Mouse (Mus musculus) left cerebral cortex, postnatal 4 days (tissue): ENCODE results near the gene Tle3. TPM values are rescaled to one million over a fixed set of nuclear protein-coding genes. Genes with fewer than 3 reads are reported as not detected.
A peak's percentile ranks its signal among the peaks of the same experiment; 100 is the strongest.

Experiments
- DNase-seq: peaks from one replicate; pipeline ENCODE4 v3.0.0-alpha.2; 2022
- intact Hi-C: fragments of 180-260 bp; cut with DNase I; formaldehyde crosslinking; loops from one replicate; pipeline ENCODE4 v1.15.1; 2025
- total RNA-seq, 2 experiments: library from RNA; stranded (reverse); gene quantifications; 2 replicates each; pipeline ENCODE4 v1.2.3; 2021

The Tle3 gene
- total RNA-seq, 2 experiments from 2014 or later: 102 to 112 TPM

DNA sequence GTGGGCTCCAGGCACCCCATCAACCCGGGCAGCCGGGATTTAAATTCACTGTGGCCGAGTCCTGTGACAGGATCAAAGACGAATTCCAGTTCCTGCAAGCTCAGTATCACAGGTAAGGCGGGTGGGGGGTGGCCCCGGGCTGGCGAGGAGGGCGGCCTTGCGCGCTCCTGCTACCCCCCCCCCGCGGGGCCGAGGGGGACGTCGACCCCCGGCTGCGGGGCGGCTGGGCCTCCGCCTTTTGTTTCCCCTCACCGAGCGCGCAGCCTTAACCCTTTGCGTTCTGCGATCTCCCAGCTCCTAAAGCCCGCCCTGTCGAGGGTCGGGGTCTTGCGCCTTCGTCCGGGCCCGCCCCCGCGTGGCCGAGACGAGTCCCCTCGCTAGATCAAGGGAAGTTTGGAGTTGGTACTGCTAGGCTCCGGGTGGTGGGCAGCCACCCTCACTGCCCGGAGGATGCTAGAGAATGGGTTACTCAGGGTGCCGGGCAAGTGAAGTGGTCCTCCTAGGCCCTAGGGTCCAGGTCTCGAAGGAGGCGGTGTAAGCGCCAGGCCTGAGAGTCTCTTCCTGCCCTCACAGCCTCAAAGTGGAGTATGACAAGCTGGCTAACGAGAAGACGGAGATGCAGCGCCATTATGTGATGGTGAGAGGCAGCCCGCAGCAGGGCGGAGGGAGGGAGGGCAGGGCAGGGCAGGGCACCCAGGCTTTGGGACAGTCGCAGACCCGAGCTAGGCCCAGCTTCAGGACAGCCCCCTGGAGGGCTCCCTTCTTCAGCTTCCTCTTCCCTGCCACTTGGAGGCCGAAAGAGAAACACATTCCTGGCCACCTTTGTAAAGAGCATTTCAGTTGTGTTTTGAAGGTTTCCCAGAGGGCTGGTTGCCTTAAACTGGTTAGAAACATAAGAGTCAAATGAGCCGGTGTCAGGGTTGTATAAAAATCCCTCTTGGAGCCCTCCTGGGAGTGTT, 2.1 kb downstream of the Tle3 start:
- DNase-seq: peak; percentile 71
- intact Hi-C loops: loop anchor here (5.0 to 10.0 kb wide), 3 partner anchors 323 to 479 kb away; no protein-coding TSS in a partner anchor

DNA sequence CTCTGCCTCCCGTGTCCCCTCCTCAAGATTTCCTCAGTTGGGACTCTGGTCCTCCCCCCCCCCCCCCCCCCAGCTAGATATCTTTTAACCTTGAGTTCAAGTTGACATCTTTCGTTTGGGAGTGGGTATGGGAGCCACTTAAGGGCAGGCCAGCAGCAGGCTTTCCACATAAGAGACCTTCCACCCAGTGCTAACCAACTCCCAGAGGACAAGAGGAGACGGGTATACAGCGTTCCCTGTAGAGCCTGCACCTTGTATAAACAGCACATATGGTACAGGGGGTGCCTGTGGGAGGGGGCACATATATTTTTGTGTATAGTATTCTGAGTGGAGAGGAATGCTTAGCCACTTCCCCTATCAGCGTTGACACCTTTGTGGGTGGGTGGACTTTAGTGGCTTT, 2.8 kb downstream of the Tle3 start:
- intact Hi-C loops: loop anchor here (10.0 kb wide), 2 partner anchors 330 to 480 kb away; no protein-coding TSS in a partner anchor
- no peak for DNase-seq

DNA sequence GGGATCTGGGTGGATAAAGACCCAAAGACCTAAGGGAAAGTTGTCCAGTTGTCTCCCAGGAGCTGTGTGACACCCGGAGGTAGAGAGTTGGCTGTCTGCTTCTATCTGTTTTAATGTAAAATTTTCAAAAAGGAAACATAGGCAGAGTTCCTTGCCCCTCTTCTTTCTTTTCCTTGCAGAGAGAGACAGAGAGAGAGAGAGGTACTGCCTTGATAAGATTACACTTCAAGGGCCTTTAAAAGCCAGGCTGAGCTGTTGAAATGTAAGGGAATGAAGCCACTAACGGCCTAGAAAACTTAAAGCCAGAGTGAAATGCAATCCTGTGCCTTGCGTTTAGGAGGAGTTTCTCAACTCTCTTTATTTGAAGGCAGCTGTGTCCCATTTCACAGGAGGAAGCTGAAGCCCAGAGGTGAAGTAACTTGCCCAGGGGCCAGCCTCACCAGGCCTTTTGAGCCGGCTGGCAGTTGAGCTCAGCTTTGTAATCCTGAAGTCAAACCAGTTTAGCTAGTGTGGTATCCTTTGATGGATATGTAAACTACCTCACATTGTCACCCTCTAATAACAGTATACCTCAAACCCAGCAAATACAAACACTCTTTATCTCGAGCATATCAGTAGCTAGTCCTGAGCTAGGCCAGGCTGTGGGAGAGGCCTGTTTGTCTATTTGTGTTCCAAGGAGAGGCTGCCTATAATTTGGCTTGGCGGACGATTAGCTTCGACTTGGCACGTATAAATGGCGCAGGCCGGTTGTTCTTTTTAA, 3.8 kb downstream of the Tle3 start:
- intact Hi-C loops: loop anchor here (10.0 kb wide), 2 partner anchors 331 to 481 kb away; no protein-coding TSS in a partner anchor

DNA sequence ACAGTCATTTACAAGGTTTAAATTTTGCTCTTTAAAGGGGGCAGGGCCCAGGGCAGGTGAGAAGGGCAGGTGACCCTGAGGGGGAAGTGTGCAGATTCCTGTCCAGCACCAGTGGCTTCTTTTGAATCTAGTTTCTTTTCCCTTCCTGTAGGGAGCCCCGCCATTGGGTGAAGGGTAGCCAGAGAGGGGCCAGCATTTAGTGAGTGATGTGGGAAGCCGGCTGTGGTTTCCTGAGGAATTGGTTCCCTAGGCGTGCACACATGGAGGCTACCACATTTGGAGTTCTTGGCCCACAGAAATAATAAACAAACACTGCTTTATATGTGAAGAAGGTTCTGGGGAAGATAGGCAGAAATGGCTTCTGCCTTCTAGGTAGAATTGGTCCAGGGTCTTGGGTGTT, 4.5 kb downstream of the Tle3 start:
- intact Hi-C loops: loop anchor here (10.0 kb wide), 2 partner anchors 332 to 482 kb away; no protein-coding TSS in a partner anchor

More for the DNA sequence above, 3.8 kb downstream of the Tle3 start:
- DNase-seq: no peak

DNA sequence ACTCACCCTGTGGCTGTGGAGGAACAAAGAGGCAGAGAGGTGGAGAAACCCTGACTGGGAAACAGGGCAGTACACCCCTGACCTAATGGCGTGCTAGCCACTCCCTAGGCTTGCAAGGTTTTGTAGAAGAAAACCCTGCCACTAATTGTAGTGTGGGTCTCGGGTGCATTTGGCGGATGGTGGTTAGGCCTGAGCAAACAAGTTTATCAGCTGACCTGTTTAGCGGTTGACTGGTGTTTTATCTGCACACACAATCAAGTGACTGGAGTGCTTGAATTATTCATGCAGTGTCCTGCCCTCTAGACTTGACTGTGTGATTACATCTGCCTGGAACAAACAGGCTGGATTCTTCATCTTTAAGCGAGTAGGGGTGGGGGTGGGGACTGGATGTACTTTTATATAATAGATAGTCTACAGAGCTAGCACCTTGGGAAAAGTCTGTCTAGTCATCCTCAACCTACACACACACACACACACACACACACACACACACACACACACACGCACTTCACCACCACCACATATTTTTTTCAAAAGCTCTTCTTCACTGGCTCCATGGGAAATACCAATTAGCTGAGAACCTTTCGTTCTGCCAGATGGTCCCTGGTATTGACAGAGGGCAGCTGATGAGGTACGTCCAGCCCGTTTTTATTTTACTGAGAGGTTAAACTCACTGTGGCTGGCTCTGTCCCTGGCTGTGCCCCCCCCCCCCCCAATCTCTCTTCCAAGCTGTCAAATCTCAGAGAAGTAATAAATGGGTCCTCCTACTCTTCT, 5.7 kb downstream of the Tle3 start:
- intact Hi-C loops: loop anchor here (10.0 kb wide), 2 partner anchors 333 to 483 kb away; no protein-coding TSS in a partner anchor

More for the DNA sequence above, 4.5 kb downstream of the Tle3 start:
- DNase-seq: no peak

DNA sequence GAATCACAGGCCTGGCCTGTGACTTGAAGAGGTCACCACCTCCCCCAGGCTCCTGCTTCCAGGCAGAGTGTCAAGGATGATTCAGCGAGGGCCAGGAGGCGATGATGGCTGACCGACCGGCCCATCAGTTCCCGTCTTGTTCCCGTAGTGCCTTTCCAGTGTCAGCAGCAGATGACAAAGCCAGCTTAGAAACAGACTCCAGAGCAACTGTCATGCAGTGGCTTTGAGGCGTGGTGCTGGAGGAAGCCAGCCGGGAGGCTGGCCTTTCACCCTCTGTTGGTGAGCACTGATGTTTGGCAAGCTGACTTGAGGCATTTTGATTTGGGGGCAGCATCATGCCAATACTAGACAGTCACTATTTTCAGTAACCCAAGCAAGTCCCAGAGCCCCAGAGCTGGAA, 6.3 kb downstream of the Tle3 start:
- intact Hi-C loops: loop anchor here (10.0 kb wide), 2 partner anchors 334 to 484 kb away; no protein-coding TSS in a partner anchor
- peak; percentile 43 for DNase-seq

More for the DNA sequence above, 5.7 kb downstream of the Tle3 start:
- no peak for DNase-seq

DNA sequence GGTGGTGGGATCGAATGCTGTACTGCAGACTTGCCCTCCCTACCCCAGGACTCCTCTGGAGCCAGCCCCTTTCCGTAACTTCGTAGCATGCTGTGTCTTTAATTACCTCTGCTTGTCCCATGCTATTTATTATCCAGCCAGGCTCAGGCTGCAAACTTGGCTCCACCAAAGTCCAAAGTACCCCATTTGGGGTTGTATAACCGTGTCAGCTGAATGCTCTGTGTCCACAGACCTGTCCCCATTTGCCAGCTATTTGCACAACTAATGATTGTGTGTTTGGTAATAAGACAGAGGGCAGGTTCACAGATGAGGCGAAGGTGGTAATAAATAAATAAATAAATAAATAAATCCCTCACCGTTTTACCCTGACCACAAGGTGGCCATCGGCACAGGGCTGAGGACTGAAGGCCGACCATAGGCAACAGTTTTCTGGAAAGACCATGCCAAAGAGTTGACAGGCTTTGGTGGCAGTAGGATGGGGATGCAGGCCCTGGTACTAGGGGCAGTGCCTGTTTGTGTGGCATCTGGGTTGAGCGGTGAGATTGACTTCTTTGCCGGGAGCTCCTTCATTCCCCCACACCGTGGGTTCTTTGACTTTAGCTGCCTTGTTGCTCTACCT, 7.0 kb downstream of the Tle3 start:
- DNase-seq: no peak
- intact Hi-C loops: loop anchor here (10.0 kb wide), 2 partner anchors 334 to 484 kb away; no protein-coding TSS in a partner anchor

DNA sequence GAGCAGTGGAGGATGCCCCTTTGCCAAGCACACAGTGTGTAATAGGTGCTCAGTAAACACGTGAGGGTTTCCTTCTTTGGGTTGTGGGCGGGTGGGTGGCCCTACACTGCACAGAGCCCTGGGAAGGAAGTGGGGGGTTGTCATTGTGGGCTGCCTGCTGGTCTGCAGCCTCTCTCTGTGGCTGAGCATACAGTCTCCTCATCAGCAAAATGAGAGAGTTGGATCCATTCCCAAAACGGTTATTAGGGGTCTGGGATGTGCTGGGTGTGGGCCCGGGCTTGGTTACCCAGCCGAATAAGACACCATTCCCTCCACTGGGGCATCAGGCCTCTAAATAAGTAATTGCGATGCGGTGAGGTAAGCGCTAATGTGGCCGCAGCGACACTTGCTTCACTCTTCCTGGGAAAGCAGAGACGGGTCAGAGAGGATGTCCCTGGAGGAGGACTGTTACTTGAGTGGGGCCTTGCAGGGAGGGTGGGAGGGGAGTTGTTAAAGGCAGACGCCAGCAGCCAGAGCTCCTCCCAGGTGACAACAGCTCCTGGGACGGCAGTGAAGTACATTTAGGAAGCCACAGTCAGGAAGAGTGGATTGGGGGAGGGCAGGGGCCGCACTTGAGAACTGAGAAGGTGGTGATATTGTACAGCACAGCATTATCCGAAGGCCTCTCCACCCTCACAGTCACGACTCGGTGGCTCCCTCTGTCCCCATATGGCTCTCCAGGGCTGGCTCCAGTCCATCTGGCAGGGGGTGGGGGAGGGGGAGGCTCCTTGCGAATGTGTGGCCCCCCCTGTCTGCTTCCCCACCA, 8.3 kb downstream of the Tle3 start:
- peak; percentile 67 for DNase-seq
- intact Hi-C loops: no loop called here

DNA sequence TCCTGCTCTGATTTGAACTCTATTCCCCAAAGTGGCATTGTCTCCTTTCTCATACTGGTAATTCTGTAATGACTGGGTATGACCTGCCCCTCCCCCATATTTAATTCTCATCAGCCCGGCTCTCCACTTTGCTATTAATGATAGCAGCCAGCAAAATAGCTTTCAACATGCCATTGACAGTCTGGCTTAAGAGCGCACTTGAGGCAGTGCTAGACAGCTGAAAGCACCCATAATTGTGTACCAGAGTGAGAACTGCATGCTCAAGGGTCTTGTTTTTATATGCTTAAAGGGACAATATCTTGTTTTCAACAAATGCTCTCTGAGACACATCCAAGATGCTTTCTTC, 8.9 kb downstream of the Tle3 start:
- intact Hi-C loops: no loop called here
- no peak for DNase-seq

DNA sequence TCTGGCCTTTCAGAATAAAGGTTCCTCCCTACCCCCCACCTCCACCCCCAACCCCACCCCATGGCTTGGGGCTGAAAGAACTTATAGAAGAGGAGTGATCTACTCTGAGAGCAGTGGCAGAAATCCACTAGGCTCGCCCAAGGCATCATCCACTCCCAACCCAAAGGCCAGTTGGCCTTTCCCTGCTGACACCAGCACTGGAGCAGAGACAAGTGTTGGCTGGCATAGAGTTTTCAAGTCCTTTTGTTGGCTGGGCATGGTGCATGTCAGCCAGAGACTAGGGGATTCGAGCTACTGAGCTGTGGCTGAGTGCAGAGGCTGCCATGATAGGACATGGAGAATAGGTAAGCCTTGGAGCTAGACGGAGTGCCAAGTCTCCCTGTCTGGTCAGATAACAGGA, 9.3 kb downstream of the Tle3 start:
- DNase-seq: no peak
- intact Hi-C loops: no loop called here

DNA sequence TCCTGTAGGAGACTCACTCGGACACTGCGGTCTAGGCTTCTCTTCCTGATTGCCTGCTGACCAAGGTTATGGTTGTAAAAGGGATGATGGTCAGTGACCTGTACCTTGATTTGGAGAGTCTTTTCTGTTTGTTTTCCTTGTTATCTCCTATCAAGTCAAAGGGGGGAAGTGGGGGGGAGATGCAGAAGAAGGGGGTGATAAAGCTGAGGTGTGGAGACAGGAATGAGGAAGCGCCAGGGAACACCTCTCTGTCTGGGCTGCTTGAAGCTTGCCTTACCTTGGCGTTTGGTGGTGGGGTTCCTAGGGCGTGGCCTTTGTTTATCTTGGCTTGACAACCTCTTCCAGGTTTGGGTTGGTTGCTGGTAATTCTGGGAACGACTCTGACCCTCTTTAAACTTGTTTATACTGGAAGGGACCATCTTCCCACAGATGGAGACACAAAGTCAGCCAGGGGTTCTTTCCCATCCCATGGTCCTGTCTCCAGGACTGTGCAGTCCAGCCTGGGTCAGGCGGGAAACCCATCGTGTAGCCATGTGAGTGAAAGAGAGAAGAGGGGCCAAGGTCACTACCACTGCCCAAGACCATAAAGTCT, 10.5 kb downstream of the Tle3 start:
- intact Hi-C loops: no loop called here
- no peak for DNase-seq

DNA sequence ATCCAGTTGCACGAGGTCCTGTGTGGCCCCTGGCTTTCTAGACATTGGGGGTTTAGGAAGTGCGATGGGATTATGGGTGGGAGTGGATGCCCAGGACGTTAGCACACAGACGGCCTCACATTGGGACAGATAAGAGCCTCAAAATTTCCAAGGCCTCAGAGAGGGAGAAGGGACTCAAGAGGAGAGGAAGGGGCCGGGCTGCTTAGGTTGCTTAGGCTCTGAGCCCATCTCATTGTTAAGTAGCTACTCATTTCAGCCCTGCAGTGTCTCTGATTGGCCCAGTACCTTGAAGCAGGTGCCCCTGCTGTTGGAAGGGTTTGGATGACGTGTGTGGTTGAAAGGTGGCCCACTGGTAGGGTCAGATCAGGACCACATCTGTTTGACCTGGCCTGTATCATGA, 11.9 kb downstream of the Tle3 start:
- intact Hi-C loops: no loop called here
- DNase-seq: no peak

DNA sequence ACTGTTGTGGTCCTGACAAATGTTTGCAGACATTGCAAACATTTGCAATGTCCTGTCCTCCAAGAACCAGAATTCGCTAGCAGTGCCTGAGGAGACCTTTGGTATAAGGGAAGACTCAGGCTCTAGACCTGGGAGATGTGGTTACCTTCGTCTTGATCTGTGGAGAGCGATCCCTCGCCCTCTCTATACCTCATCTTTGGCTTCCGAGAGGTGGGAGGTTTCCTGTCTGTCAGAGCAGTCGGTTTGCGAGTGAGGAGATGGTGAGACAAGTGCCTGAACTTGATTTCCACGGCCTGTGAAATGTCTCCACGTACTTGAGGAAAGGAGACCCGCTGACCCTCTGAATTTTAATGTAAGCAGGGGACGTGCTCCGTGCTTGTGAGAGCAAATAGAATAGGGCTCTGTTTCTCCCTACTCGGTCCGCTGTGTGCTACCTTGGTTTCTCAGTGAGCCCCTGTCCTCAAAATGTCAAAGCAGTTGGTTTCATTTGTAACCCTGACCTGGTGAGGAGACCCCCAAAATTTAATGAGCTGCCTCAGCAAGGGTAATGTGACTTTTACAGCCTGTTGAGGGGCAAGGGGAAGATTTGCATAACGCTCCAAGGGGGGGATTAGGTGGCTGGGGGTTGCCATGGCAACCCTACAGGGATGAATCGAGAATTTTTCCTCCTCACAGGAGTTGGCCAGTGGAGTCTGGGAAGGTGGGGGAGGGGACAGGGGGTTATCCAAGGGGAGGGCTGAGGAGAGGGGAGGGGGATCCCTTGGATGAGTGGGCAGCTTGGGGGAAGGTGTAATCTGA, 12.7 kb downstream of the Tle3 start:
- peak; percentile 62 for DNase-seq
- intact Hi-C loops: no loop called here

DNA sequence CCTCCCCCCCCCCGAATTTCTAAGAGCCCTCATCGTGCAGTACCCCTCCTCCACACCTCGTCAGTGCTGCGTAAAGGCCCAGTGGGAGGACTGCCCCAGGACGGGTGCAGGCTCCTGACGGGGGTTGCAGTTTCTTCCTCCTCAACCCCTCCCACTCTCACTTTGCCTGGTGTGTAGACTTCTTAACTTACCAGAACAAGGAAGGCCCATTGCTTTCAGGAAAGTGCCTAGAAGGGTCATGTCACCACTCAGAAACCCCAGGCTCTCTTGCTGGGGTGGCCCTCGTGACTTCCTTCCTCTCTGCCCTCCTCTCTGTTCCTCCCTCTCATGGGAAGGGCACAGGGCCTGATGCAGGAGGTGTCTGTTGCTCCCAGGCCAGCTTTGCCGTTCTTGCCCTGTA, 13.6 kb downstream of the Tle3 start:
- intact Hi-C loops: no loop called here

DNA sequence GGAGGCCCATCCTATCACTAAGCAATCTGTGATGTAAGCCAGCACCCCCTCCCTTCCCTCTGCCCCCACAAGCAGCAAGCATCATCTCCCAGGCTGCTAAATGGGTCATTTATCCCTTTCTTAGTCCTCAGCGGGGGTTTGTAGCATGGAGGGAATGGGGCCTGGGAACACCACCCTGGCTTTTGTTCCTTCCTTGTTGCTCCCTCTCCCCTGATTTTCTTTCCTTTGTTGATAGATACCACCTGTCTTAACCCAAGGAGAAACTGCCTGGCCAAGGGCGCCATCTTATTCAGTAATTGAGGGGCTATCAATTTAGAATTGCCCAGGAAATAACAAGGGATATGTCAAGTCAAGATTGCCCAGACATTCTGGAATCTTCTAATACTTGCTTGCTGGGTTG, 14.1 kb downstream of the Tle3 start:
- no peak for DNase-seq
- intact Hi-C loops: no loop called here

More for the DNA sequence above, 13.6 kb downstream of the Tle3 start:
- no peak for DNase-seq

DNA sequence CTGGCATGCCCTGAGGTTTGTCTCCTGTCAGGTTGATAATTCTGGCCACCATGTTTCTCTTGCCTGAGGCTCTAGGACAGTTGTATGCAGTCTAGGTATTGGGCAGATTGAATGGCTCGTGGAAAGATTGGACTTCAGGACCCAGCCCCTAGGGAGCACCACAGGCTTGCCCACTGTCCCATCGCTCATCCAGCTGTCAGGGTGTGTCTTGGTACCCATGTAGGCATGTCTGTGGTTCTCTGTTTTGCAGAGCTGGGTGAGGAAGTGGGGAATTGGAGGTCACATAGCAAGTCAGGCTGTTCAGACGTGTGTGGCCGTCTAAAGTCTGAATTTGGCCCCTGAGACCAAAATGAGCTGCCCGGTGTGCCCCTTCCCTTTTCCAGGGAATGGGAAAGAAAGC, 15.6 kb downstream of the Tle3 start:
- DNase-seq: no peak
- intact Hi-C loops: no loop called here

DNA sequence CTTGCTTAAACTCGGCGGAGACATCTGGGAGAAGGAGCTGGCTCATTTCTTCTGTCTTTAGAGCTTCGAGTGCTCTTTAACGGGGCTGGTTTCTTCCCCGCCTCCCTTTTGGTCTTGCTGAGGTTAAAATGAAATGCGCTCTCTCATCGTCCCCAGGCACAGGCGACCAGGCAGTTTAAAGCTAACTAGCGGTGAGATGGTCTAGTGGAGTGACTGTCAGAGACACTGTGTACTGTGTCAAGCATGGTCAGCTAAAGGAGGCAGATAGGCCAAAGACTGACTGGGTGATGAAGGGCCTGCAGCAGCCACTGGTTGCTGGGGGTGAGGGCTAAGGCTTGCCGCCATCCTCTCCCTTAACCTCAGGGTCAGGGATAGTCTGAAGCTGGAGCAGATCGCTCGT, 16.0 kb downstream of the Tle3 start:
- intact Hi-C loops: no loop called here
- no peak for DNase-seq
